Mouse (Mus musculus) intestine, embryonic 14.5 days (tissue): ENCODE results near the gene Gm17455. TPM values are rescaled to one million over a fixed set of nuclear protein-coding genes. Genes with fewer than 3 reads are reported as not detected.

Source experiments
- ATAC-seq: fragments of 200-750 bp; cut with Nextera tagmentation; replicated peaks from 2 replicates; pipeline ENCODE4 v1.8.0; 2017; ENCODE audit warnings: low read depth, moderate number of reproducible peaks, moderate TSS enrichment, moderate library complexity; ENCODE audit not compliant: low FRiP score, low TSS enrichment
- DNase-seq: peaks from one replicate; pipeline ENCODE4 v3.0.0-alpha.2; 2018; ENCODE audit warnings: low spot score
- H3K27ac ChIP-seq: fragments of 300-500 bp; sonication (generic); 2 replicates; pipeline ENCODE4 v1.5.1; 2014; ENCODE audit warnings: low read depth, mild to moderate bottlenecking, control low read depth
- H3K27me3 ChIP-seq: fragments of 300-500 bp; sonication (generic); replicated peaks from 2 replicates; pipeline ENCODE4 v1.6.1; 2014; ENCODE audit warnings: low read length, control low read depth; ENCODE audit not compliant: control insufficient read depth, insufficient read depth
- H3K36me3 ChIP-seq: fragments of 300-500 bp; sonication (generic); 2 replicates; pipeline ENCODE4 v1.6.1; 2014; ENCODE audit warnings: low read length, control low read depth; ENCODE audit not compliant: control insufficient read depth, insufficient read depth
- H3K4me1 ChIP-seq: fragments of 300-500 bp; sonication (generic); replicated peaks from 2 replicates; pipeline ENCODE4 v1.6.1; 2014; ENCODE audit warnings: low read length, control low read depth, mixed read lengths; ENCODE audit not compliant: control insufficient read depth, insufficient read depth
- H3K4me2 ChIP-seq: fragments of 300-500 bp; sonication (generic); 2 replicates; pipeline ENCODE4 v1.6.1; 2014; ENCODE audit warnings: low read length
- H3K4me3 ChIP-seq: fragments of 300-500 bp; sonication (generic); 2 replicates; pipeline ENCODE4 v1.5.1; 2014; ENCODE audit warnings: low read depth, low read length, control low read depth, mixed read lengths
- H3K9ac ChIP-seq: fragments of 300-500 bp; sonication (generic); 2 replicates; pipeline ENCODE4 v1.6.1; 2014; ENCODE audit warnings: mild to moderate bottlenecking, low read length
- H3K9me3 ChIP-seq: fragments of 300-500 bp; sonication (generic); 2 replicates; pipeline ENCODE4 v1.6.1; 2016; ENCODE audit warnings: low read length, control low read depth; ENCODE audit not compliant: control insufficient read depth
- WGBS: fragments of 180-500 bp; shearing (Covaris S2); extraction: QIAGEN DNeasy Blood & Tissue Kit; methylation state at CpG from one replicate; pipeline ENCODE4 v1.1.7; 2014; 5-methylcytosine and 5-hydroxymethylcytosine counted together
- polyA plus RNA-seq: library from polyadenylated mRNA; unstranded; fragments of >200 nt; fragmentation: Nextera tagmentation; extraction: Ambion mirVana; gene quantifications from 2 replicates; pipeline ENCODE4 v1.2.1, GENCODE M21; 2014

Gm17455 gene
- polyA plus RNA-seq, 1 experiment from 2014 or later, result 2.3 TPM

DNA sequence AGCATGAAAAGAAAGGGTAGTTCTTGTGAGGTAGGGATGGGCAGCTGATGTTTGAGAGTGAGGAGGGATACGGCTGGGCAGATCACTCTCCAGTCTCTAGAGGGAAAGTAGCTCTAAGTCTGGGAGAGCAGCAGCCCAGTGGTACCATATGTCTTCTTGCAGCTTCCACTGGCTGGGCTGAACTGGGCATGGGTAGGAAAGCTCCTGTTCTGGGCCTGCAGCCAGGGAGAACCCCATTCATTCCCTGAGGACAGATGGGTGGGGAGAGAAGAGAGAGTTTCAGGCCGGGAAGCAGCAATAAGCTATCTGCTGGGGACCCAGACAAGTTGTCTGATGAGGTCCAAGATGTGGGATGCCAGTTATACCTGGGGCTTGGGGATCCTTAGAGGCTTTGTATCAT is 29.4 kb upstream of the Gm17455 start:
- Histone ChIP-seq H3K4me3 (no peak overlapping the region), H3K4me1 (no peaks in the 10 kb centered on the region), H3K4me2 (no peak overlapping the region), H3K9ac (no peak overlapping the region), H3K27ac (no peak overlapping the region), H3K9me3 (no peaks in the 10 kb centered on the region), H3K36me3 (no peaks in the 10 kb centered on the region), H3K27me3 (no peaks in the 10 kb centered on the region)
- WGBS, result 78% methylated on average over 2 of the region's 2 CpGs
- DNase-seq (no peak), ATAC-seq (no peak)

GRCm38 (mm10) chr10:60370601-60371061 is 28.9 kb upstream of the Gm17455 start:
- DNase-seq, result no peak
- no peak for ATAC-seq
- H3K9ac ChIP-seq, result no peak overlapping the region
- H3K9me3 ChIP-seq, result no peaks in the 10 kb centered on the region
- H3K27me3 ChIP-seq, result no peaks in the 10 kb centered on the region
- H3K4me2 ChIP-seq, result no peak overlapping the region
- H3K27ac ChIP-seq, result no peak overlapping the region
- 70% methylated on average over 5 of the region's 5 CpGs for WGBS
- H3K4me3 ChIP-seq, result no peak overlapping the region
- no peaks in the 10 kb centered on the region for H3K36me3 ChIP-seq
- no peaks in the 10 kb centered on the region for H3K4me1 ChIP-seq

- no peak overlapping the region for H3K4me3 ChIP-seq
- ATAC-seq (no peak), DNase-seq (no peak)
Observed at GRCm38 (mm10) chr10:60371596-60372386, 27.7 kb upstream of the Gm17455 start.

GRCm38 (mm10) chr10:60373543-60373936 is 26.0 kb upstream of the Gm17455 start:
- no peaks in the 10 kb centered on the region for H3K4me1 ChIP-seq
- ATAC-seq, result no peak
- no peak overlapping the region for H3K4me2 ChIP-seq
- DNase-seq, result no peak
- no peak overlapping the region for H3K27ac ChIP-seq
- no peaks in the 10 kb centered on the region for H3K36me3 ChIP-seq
- no peak overlapping the region for H3K4me3 ChIP-seq
- WGBS, result 45% methylated on average over 6 of the region's 6 CpGs
- H3K9me3 ChIP-seq, result no peaks in the 10 kb centered on the region
- H3K9ac ChIP-seq, result no peak overlapping the region
- no peaks in the 10 kb centered on the region for H3K27me3 ChIP-seq

More at GRCm38 (mm10) chr10:60371596-60372386, 27.7 kb upstream of the Gm17455 start:
- H3K4me1 ChIP-seq, result no peaks in the 10 kb centered on the region
- H3K4me2 ChIP-seq, result no peak overlapping the region
- no peaks in the 10 kb centered on the region for H3K9me3 ChIP-seq
- no peaks in the 10 kb centered on the region for H3K36me3 ChIP-seq
- WGBS, result 78% methylated on average over 5 of the region's 5 CpGs
- no peak overlapping the region for H3K27ac ChIP-seq
- H3K27me3 ChIP-seq, result no peaks in the 10 kb centered on the region
- no peak overlapping the region for H3K9ac ChIP-seq

DNA sequence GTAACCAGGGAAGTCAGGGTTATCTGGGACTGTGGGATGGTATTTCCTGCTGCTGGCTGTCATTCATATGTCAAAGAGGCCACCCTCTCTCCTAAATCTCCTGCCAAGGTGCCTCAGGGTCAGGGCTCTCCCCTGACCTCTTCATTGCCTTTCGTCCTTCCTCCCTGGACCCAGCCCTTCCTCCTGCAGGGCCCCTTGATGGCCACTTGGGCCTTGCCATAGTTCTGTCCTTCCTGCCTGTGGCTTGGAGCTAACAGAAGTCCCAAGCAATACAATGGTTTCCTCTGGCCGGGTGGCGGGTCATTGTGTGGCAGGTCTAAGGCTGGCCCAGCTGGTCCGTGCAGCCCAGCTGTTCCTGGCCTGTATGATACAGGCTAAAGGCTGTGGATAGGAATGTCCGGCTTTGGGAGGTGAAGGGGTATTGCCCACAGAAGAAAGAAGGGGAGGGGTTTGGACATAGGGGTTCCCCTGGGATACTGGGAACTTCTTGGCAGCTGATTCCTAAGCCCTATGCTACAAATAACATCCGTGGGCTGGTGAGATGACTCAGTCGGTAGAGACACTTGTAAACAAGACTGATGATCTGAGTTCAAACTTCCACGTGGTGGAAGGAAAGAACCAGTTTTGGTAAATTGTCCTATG is 25.5 kb upstream of the Gm17455 start:
- Histone ChIP-seq H3K9me3 (no peaks in the 10 kb centered on the region), H3K9ac (no peak overlapping the region), H3K4me3 (no peak overlapping the region), H3K36me3 (no peaks in the 10 kb centered on the region), H3K4me1 (no peaks in the 10 kb centered on the region), H3K27ac (no peak overlapping the region), H3K4me2 (no peak overlapping the region), H3K27me3 (no peaks in the 10 kb centered on the region)
- 45% methylated on average over 8 of the region's 8 CpGs for WGBS
- DNase-seq (no peak), ATAC-seq (no peak)

GRCm38 (mm10) chr10:60376704-60377103 is 22.8 kb upstream of the Gm17455 start:
- no peak overlapping the region for H3K4me2 ChIP-seq
- H3K9me3 ChIP-seq, result no peaks in the 10 kb centered on the region
- H3K27me3 ChIP-seq, result no peaks in the 10 kb centered on the region
- 88% methylated on average over 16 of the region's 16 CpGs for WGBS
- H3K4me3 ChIP-seq, result no peak overlapping the region
- H3K4me1 ChIP-seq, result no peaks in the 10 kb centered on the region
- H3K9ac ChIP-seq, result no peak overlapping the region
- no peak for ATAC-seq
- H3K27ac ChIP-seq, result no peak overlapping the region
- no peaks in the 10 kb centered on the region for H3K36me3 ChIP-seq
- DNase-seq, result no peak

DNA sequence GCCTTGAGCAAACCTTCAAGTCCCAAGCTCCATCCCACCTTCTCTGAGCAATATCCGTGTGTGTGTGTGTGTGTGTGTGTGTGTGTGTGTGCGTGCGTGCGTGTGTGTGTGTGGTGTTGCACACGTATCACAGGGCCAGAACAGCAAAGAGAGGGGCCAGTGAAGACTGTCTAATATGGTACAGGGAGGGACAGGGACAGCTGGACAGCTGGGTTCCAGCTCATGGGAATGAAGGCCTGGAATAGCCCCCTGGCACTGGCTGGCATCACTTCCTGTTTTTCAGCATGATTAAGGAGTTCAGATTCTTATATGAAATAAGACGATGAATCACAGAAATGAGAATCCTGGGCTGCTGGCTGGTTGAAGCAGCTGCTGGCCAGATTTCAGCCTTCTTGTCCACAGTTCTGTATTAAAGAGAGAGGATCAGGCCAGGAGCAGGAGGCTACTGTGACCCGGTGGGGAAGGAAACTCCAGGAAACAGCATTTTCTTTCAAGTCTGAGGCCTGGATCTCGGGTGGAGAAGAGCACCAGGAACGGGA is 20.0 kb upstream of the Gm17455 start:
- Histone ChIP-seq H3K9me3 (no peaks in the 10 kb centered on the region), H3K4me2 (no peak overlapping the region), H3K27me3 (no peaks in the 10 kb centered on the region), H3K27ac (no peak overlapping the region), H3K36me3 (no peaks in the 10 kb centered on the region), H3K4me3 (no peak overlapping the region), H3K4me1 (no peaks in the 10 kb centered on the region), H3K9ac (no peak overlapping the region)
- WGBS, result 60% methylated on average over 9 of the region's 9 CpGs
- DNase-seq (no peak), ATAC-seq (no peak)

DNA sequence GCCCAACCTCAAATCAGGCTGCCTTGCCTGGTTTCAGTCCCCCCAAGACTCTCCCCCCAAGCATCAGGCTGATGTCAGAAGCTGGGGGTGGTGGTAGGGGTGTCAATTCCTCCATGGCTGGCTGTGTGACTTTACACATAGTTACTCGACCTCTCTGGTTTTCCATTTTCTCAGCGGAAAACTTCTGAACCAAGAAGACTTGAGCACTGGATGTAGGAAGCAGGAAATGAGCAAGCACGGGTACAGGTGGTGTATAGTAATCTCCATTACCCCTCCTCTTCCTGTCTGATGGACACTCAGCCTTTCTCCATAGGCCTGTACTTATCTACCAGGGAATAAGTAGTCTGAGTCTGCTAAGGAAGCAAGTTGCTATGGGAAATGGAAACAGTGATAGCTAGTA is 19.3 kb upstream of the Gm17455 start:
- Histone ChIP-seq H3K4me2 (no peak overlapping the region), H3K9me3 (no peaks in the 10 kb centered on the region), H3K36me3 (no peaks in the 10 kb centered on the region), H3K27ac (no peak overlapping the region), H3K4me1 (no peaks in the 10 kb centered on the region), H3K27me3 (no peaks in the 10 kb centered on the region), H3K9ac (no peak overlapping the region), H3K4me3 (no peak overlapping the region)
- 65% methylated on average over 3 of the region's 3 CpGs for WGBS
- no peak for ATAC-seq
- DNase-seq, result no peak
